Mouse (Mus musculus): ENCODE results near the gene Ints1. TPM values are rescaled to one million over a fixed set of nuclear protein-coding genes. Genes with fewer than 3 reads are reported as not detected.

The Ints1 gene
- 37.7 and 40.8 TPM in 2 replicates for polyA plus RNA-seq (2016; fragmentation: Nextera tagmentation; extraction: Ambion mirVana)

GRCm38 (mm10) chr5:139775216-139775926, at the start of gene Ints1:
Ints1 (minus strand) TSS chr5:139775674.
- H3K4me2 ChIP-seq: peak within 1 kb of the TSS; percentile 68
- H3K27ac ChIP-seq: no peak within 1 kb of the TSS
- no peaks in the 10 kb centered on the region for H3K9me3 ChIP-seq
- H3K9ac ChIP-seq: peak within 1 kb of the TSS; percentile 91
- peak; percentile 88 for ATAC-seq (ENCODE audit: low FRiP score)
- under 1% methylated on average over 55 of the region's 55 CpGs for WGBS
- peaks cover 13% of the 10 kb centered on the region for H3K4me1 ChIP-seq
- peaks cover 38% of the 10 kb centered on the region for H3K36me3 ChIP-seq (replicated peaks)
- H3K4me3 ChIP-seq (replicated peaks): peak within 1 kb of the TSS; percentile 93
- no peaks in the 10 kb centered on the region for H3K27me3 ChIP-seq

- Histone ChIP-seq H3K4me1 (peaks cover 14% of the 10 kb centered on the region), H3K4me2 (no peak overlapping the region), H3K9me3 (no peaks in the 10 kb centered on the region), H3K27ac (no peak overlapping the region), H3K4me3 (replicated peaks) (no peak overlapping the region), H3K36me3 (replicated peaks) (peaks cover 28% of the 10 kb centered on the region), H3K9ac (no peak overlapping the region), H3K27me3 (0 out of 2 replicates have a peak, but pooled peaks cover 3% of the 10 kb centered on the region)
- WGBS: 86% methylated on average over 10 of the region's 10 CpGs
- no peak for ATAC-seq (ENCODE audit: low FRiP score)
These were observed 49.1 kb upstream of the Ints1 start for GRCm38 (mm10) chr5:139824531-139824930.

- Histone ChIP-seq H3K4me2 (no peak overlapping the region), H3K4me1 (peaks cover 11% of the 10 kb centered on the region), H3K9ac (no peak overlapping the region), H3K36me3 (replicated peaks) (peaks cover 28% of the 10 kb centered on the region), H3K27me3 (no peaks in the 10 kb centered on the region), H3K27ac (no peak overlapping the region), H3K4me3 (replicated peaks) (no peak overlapping the region), H3K9me3 (no peaks in the 10 kb centered on the region)
- ATAC-seq (ENCODE audit: low FRiP score): no peak
- 91% methylated on average over 12 of the region's 12 CpGs for WGBS
These were observed 46.3 kb upstream of the Ints1 start for GRCm38 (mm10) chr5:139821466-139822459.

DNA sequence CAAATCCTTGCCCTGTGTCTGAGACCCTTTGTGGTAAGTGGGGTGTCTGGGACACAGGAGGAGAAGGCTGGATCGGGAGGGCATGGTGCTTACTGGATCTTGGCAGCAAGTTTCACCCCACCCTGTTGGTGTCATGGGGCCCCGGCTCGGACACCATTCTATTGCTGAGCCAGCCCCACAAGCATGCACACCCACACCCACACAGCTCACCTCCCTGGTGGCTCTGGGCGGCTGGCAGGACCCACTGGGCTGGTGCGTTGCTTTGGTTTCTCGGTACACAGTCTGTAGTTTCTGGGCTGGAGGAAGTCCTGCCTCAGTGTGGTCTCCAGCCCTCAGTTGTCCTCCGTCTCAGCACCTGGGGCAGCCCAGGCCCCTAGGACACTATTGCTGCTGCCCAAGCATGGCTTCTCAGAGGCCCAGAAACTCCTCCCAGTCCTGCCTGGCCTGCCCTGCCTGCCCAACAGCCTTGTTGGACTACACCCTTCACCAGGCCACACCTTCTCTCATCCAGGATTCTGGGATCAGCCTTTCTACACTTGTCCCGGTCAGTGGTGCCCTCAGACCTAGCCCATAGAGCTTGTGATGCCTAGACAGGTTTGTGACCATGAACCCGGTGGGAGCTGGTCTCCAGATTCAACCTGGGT, 44.2 kb upstream of the Ints1 start, which contains the start of gene Tmem184a:
Gene Tmem184a, minus strand, starts transcription at position 380 of the 644 bp plus-strand sequence.
- whole genome bisulfite sequencing: 87% methylated on average over 9 of the region's 9 CpGs

DNA sequence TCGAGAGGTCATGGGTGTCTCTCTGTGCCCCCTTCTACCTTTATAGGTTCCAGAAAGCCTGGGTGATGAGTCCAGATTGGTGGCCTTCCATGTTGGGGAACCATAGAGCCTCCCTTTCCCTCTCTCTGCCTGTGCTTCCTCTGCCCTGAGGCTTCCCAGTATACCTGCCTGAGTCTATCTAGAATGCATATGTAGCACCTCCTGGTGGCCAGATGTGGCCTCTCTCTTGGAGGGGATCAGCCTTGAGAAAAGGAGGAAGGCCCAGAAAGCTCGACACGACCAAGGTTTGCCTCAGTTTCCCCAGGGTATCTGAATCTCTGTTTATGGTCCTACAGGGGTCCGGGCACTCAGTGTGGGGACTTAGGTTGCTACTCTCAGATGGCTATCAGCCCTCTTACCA, 43.3 kb upstream of the Ints1 start:
- H3K9ac ChIP-seq: no peak overlapping the region
- no peaks in the 10 kb centered on the region for H3K4me1 ChIP-seq
- H3K9me3 ChIP-seq: no peaks in the 10 kb centered on the region
- H3K4me3 ChIP-seq (replicated peaks): no peak overlapping the region
- H3K27ac ChIP-seq: no peak overlapping the region
- ATAC-seq (ENCODE audit: low FRiP score): peak; percentile 33; the same call in 1 of the 2 replicates
- H3K4me2 ChIP-seq: no peak overlapping the region
- WGBS: 51% methylated on average over 4 of the region's 4 CpGs
- H3K36me3 ChIP-seq (replicated peaks): peaks cover 26% of the 10 kb centered on the region
- peaks cover 26% of the 10 kb centered on the region for H3K27me3 ChIP-seq

More for the DNA sequence above, 44.2 kb upstream of the Ints1 start, which contains the start of gene Tmem184a:
- H3K27me3 ChIP-seq: peaks cover 17% of the 10 kb centered on the region
- H3K36me3 ChIP-seq (replicated peaks): peaks cover 28% of the 10 kb centered on the region
- H3K4me1 ChIP-seq: no peaks in the 10 kb centered on the region
- ATAC-seq (ENCODE audit: low FRiP score): no peak
- H3K27ac ChIP-seq: no peak within 1 kb of the TSS
- no peaks in the 10 kb centered on the region for H3K9me3 ChIP-seq
- no peak within 1 kb of the TSS for H3K4me3 ChIP-seq (replicated peaks)
- no peak within 1 kb of the TSS for H3K4me2 ChIP-seq
- no peak within 1 kb of the TSS for H3K9ac ChIP-seq

- no peak overlapping the region for H3K27ac ChIP-seq
These were observed 42.6 kb upstream of the Ints1 start for GRCm38 (mm10) chr5:139818056-139818455.

DNA sequence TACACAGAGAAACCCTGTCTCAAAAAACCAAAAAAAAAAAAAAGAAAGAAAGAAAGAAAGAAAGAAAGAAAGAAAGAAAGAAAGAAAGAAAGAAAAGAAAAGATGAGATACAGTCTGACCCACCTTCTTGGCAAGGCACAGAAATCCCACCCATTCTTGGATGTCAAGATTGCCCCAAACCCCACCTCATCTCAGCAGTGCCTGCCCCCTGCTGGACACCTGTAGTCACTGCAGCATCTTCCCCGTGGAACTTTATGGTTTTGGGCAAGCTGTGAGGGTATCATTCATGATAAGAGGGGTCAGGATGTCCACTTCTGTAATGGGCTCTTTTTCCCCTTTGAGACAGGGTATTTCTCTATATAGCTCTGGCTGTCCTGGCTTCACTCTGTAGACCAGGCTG, 41.8 kb upstream of the Ints1 start:
- H3K27ac ChIP-seq: no peak overlapping the region
- no peaks in the 10 kb centered on the region for H3K4me1 ChIP-seq
- 4% methylated on average over 1 of the region's 1 CpGs for WGBS
- H3K4me2 ChIP-seq: no peak overlapping the region
- no peak for ATAC-seq (ENCODE audit: low FRiP score)
- H3K4me3 ChIP-seq (replicated peaks): no peak overlapping the region
- H3K36me3 ChIP-seq (replicated peaks): peaks cover 12% of the 10 kb centered on the region
- no peaks in the 10 kb centered on the region for H3K9me3 ChIP-seq
- peaks cover 40% of the 10 kb centered on the region for H3K27me3 ChIP-seq
- H3K9ac ChIP-seq: no peak overlapping the region

More at GRCm38 (mm10) chr5:139818056-139818455, 42.6 kb upstream of the Ints1 start:
- H3K4me2 ChIP-seq: no peak overlapping the region
- H3K4me3 ChIP-seq (replicated peaks): no peak overlapping the region
- H3K4me1 ChIP-seq: no peaks in the 10 kb centered on the region
- no peak overlapping the region for H3K9ac ChIP-seq
- WGBS: 81% methylated on average over 3 of the region's 3 CpGs
- H3K27me3 ChIP-seq: peaks cover 33% of the 10 kb centered on the region
- H3K36me3 ChIP-seq (replicated peaks): peaks cover 19% of the 10 kb centered on the region
- no peak for ATAC-seq (ENCODE audit: low FRiP score)
- no peaks in the 10 kb centered on the region for H3K9me3 ChIP-seq

- Histone ChIP-seq H3K27me3 (peaks cover 44% of the 10 kb centered on the region), H3K36me3 (replicated peaks) (peaks cover 3% of the 10 kb centered on the region; the same call in 1 of the 2 replicates), H3K4me3 (replicated peaks) (no peak overlapping the region), H3K27ac (no peak overlapping the region), H3K9ac (no peak overlapping the region), H3K4me2 (no peak overlapping the region), H3K4me1 (no peaks in the 10 kb centered on the region), H3K9me3 (no peaks in the 10 kb centered on the region)
- ATAC-seq (ENCODE audit: low FRiP score): no peak
These were observed 41.0 kb upstream of the Ints1 start for GRCm38 (mm10) chr5:139816445-139816844.

DNA sequence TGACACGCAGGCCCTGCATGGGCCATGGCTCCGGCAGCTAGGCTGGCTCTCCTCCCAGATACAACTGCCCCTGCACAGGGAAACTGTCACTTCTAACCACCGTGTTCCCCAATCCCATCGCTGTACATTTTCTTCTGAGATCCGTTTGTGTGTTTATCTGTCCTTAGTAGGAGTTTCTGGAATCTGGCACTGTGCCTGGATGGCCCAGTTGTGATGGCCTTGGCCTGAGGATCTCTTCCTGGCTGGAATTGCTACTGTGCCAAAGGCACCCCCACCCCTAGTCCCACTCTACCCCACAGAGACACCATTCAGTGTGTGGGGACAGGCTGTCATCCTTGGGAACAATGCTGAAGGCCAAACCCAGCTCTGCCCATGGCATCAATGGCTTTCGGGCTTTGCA, 40.5 kb upstream of the Ints1 start:
- Histone ChIP-seq H3K36me3 (replicated peaks) (no peaks in the 10 kb centered on the region), H3K4me3 (replicated peaks) (no peak overlapping the region), H3K9ac (no peak overlapping the region), H3K4me1 (no peaks in the 10 kb centered on the region), H3K9me3 (no peaks in the 10 kb centered on the region), H3K4me2 (no peak overlapping the region), H3K27ac (no peak overlapping the region), H3K27me3 (peaks cover 44% of the 10 kb centered on the region)
- 84% methylated on average over 6 of the region's 6 CpGs for WGBS
- ATAC-seq (ENCODE audit: low FRiP score): no peak

DNA sequence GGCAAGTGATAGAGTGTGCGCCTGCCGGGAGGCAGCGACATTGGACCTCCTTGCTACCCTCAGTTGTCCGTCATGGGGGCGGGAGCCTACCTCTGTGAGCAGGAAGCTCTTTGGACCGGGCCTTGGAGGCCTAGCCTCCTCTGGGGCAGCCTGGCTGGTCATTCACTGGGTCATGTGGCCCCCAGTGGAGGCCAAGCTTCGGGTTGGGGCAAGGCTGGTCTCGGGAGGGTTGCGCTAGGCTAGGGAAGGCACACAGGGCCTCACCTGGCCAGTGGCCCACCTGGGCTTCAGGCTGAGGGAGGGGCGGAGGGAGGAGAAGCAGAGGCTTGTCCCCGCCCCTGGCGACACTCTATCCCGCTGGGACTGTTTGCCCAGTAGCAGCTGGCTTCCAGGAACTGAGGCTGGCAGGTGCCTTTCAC, 38.5 kb upstream of the Ints1 start:
- Histone ChIP-seq H3K27me3 (peaks cover 44% of the 10 kb centered on the region), H3K27ac (no peak overlapping the region), H3K36me3 (replicated peaks) (no peaks in the 10 kb centered on the region), H3K9me3 (no peaks in the 10 kb centered on the region), H3K9ac (no peak overlapping the region), H3K4me2 (no peak overlapping the region), H3K4me1 (no peaks in the 10 kb centered on the region), H3K4me3 (replicated peaks) (no peak overlapping the region)
- ATAC-seq (ENCODE audit: low FRiP score): no peak
- 10% methylated on average over 13 of the region's 13 CpGs for WGBS

DNA sequence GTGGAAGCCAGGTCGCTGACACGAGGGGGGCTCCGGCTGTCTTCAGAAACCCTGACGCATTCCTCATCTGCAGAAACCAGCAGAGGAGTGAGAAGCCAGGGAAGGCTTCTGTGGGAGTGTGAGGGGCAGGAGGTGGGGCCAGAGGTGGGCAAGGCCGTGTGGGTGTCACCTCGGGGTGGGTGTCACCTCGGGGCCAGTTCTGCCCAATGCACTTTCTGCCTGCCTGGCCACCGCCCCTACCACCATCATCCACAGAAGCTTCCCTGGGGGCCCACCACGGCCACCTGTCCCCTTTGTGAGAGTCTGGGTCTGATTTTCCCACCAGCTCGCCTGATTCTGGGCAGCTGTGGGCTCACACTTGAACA, 37.6 kb upstream of the Ints1 start:
- Histone ChIP-seq H3K4me3 (replicated peaks) (no peak overlapping the region), H3K4me1 (no peaks in the 10 kb centered on the region), H3K4me2 (no peak overlapping the region), H3K27ac (no peak overlapping the region), H3K9me3 (no peaks in the 10 kb centered on the region), H3K27me3 (peaks cover 44% of the 10 kb centered on the region), H3K9ac (no peak overlapping the region), H3K36me3 (replicated peaks) (no peaks in the 10 kb centered on the region)
- 59% methylated on average over 9 of the region's 10 CpGs for WGBS
- no peak for ATAC-seq (ENCODE audit: low FRiP score)
